Mouse (Mus musculus) layer of hippocampus, adult 18-20 months (tissue): ENCODE measurements around the gene Afmid. TPM values are rescaled to one million over a fixed set of nuclear protein-coding genes. Genes with fewer than 3 reads are reported as not detected.
"Not testable (repeated sequence)": the region's sequence is repeated elsewhere in the genome, so short reads cannot be mapped to it uniquely, and the experiment has no call there.

Source experiments
- DNase-seq, 2 experiments: peaks; one replicate each; pipeline ENCODE4 v3.0.0; 2022; ENCODE audit warnings: low spot score in 2 of 2
- total RNA-seq, 2 experiments: library from RNA; stranded (reverse); gene quantifications; 2 replicates each; pipeline ENCODE4 v1.2.3; 2021

Gene Afmid
- total RNA-seq, 2 experiments from 2014 or later: 3.3 to 7.3 TPM

DNA sequence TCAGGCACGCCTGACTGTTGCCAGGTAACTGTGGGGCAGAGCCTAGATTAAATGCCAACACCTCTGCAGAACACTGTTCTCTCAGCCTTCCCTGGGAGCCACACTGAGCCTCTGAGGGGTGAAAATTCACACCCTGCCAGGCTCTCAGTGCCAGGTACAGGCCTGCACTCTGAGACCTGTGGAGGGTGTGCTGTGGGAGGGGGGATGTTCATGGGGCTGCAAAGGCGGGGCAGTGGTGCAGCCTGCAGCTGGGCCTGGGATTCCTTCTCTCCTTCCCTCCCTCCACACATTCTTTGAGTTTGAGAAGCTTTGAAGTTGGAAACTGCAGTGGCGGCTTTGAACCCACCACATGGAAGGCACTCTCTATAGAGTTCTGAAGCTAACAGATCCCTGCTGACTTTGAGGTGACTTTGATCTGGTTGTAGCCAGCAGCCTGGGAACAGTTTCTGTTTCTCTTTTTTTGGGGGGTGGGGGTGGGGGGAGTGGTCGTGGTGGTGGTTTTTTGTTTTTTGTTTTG, 31.6 kb upstream of the Afmid start:
- no peak for DNase-seq

DNA sequence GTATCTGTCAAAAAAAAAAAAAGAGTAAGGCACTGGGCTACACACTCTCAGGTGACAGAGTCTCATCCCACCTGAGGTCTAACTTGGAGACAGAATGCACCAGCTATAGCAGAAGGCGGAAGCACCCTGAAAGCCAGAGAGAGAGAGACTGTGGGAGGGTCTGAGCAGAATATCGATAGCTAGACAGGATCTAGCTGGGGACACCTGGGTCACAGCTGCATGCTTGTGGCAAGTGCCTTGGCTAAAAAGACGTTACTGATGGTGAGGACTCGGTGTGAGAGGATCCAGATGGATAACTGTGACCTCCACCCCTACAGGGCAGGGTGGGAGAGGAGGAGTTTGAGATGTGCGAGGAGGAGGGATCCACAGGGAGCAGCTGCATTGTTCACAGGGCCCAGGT, 28.8 kb upstream of the Afmid start:
- DNase-seq: no peak

DNA sequence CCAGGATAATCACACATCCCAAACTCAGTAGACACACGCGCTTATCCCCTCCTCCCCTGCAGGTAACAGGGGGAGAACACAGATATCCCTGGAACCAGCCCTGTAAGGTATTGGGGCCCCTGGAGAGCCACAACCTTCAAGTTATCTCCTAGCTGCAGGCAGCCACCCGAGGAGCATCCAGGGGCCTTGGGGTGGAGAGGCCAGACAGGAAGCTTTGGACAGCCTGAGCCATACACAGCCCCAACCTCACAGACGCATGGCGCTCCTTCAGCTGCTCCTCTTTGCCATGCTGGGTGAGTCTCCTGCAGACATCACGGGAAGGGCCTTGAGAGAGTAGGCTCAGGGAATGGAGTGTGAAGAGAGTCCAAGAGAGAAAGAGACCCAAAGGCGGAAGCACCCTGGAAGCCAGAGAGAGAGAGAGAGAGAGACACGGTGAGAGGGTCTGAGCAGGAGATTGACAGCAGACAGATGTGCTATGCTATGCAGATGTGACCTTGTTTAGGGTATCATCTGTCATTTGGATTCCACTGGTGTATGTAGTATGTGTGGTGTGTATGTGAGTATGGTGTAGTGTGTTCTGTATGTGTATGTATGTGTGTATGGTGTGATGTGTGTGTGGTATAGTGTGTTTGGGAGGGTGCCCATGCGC, 28.1 kb upstream of the Afmid start, which contains the start of gene 6030468B19Rik:
Gene 6030468B19Rik (plus strand): TSS at position 150 of the 649 bp plus-strand sequence.
- DNase-seq: no peak

GRCm38 (mm10) chr11:117798160-117798541, 27.6 kb upstream of the Afmid start:
- DNase-seq: no peak

DNA sequence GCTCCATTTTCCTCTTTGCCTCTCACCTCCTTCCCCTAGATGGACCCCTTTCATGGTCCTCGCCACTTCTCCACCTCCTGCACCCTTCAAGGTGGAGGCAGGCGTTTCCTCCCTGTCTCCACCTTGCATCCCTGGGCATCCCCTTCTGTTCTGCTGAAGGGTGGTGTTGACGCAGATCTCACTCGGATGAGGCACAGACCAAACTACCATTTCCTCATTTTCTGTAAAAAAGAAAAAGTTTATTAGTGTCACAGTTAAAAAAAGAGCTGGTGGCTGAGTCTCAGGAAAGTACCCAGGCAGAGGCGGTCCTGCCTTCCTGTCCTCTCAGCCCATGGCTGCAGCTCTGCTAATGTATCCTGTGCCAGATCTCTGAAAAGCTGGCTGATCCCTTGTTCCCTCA, 26.6 kb upstream of the Afmid start:
- DNase-seq: no peak

DNA sequence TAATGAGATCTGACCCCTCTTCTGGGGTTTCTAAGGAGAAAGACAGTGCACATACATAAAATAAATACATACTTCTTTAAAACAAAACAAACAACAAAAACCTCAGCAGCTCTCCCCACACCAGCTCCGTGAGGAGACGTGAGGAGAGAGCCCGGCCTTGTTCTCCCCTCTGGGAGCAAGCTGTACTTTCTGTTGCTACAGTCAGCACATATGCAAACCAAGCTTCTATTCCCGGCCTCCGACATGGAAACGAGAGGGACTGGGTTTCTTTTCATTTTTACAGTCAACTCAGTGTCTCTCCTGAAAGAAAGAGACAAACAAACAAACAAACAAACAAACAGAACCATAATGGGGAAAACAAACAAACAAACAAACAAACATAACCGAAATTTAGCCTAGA, 25.7 kb upstream of the Afmid start:
- no peak for DNase-seq

GRCm38 (mm10) chr11:117801650-117802049, 24.1 kb upstream of the Afmid start:
- DNase-seq: no peak

GRCm38 (mm10) chr11:117803166-117803688, 22.5 kb upstream of the Afmid start:
- no peak for DNase-seq

DNA sequence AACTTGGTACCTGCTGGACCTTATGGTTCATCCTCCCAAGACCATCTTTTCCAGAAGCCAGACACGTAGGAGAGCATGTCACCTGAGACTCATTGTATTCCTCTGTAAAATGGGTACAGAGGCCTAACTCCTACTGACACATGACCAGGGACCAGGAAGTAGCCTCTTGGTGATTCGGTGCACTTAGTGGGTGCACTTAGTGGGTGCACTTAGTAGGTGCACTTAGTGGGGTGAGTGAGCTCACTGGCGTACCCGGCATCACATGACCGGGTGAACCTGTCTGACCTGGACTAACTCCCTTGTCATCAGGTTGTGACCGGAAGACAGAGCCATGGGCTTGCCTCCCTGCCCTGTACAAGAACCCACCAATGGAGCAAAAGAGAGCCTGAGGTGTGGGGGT, 18.9 kb upstream of the Afmid start:
- DNase-seq: no peak

- DNase-seq: peak in 1 of 2 experiments; percentile 30
Measured at GRCm38 (mm10) chr11:117809407-117810311, 16.1 kb upstream of the Afmid start, which contains the start of the genes Gm20708 and Syngr2. TSS of gene Gm20708 (plus strand) at chr11:117809668. TSS of gene Syngr2 (plus strand) at chr11:117809668.

- DNase-seq: peak; percentile 36 to 67
Measured at GRCm38 (mm10) chr11:117810401-117811046, 15.2 kb upstream of the Afmid start.

DNA sequence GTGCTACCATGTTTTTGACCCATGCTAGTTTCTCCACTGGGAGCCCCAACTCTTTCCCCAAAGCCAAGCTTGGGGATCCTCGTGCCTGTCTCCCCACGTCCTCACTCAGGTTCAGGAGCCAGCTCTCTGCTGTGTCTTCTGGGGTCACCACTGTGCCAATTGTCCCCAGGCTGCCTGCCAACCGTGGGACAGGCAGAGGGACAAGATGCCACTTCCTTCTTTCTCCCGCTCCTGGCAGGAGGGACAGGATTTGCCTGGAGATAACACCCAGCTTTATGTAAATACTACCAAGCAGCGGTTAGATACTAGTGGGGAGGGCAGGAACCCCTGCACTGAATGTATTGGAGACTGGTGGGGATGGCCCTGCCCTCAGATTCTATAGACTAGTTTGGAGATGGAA, 11.9 kb upstream of the Afmid start:
- DNase-seq: no peak

- DNase-seq: no peak
Measured at GRCm38 (mm10) chr11:117814704-117815366, 10.9 kb upstream of the Afmid start.

DNA sequence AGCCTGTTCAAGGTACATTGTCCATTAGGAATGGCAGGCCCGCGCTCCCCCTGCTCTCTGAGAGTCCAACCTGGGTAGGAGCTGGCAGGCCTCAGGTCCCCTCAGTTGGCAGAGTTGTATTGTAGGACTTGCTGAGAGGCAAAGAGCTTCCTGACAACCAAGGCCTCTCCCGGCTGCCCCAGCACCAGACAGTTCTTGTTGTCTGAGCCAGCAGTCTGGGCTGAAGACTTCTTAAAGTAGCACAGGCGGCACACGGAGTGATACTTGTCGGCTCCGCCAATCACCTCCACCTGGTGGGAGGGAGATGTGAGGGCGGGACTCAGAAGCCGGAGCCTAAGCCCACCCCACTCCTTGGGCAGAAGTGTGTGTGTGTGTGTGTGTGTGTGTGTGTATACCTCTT, 9.9 kb upstream of the Afmid start:
- DNase-seq: not testable (repeated sequence)

GRCm38 (mm10) chr11:117816389-117816996, 9.2 kb upstream of the Afmid start:
- no peak for DNase-seq

DNA sequence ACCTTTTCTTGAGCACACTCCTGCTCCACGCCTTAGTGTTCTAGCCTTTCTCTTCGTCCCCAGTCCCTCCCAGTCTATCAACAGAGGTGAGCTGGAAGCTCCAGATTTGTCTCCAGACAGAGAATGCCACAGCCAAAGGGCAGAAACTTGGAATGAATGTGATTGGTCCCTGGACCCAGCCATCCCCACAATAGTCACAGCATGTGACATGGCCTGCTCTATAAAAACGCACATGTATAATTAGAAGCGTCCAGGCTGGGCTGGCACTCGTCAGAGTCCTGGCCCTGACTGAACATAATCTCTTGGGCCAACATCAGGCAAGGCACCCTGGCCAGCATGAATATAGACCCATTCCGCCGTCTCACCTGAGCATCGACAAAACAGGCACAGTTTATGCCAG, 6.6 kb upstream of the Afmid start:
- no peak for DNase-seq

DNA sequence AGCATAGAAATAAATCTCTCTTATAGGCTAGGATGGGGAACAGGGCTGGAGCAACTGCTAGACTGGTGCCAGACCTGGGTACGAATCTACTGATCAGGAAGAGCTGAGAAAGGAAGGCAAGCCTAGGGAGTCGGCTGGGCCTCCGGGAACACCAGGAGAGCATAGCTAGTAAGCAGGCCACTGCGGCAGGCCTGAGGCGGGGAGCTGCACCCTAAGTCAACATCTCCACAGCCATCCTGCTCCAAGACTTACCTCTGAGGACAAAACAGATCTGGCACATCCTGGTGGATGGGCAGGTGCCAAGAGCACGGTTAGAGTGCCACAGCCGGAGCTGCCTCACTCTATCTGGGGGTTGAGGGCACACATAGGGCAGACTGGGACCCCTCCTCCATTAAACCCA, 5.6 kb upstream of the Afmid start:
- no peak for DNase-seq

GRCm38 (mm10) chr11:117821868-117822267, 3.9 kb upstream of the Afmid start:
- DNase-seq: no peak

GRCm38 (mm10) chr11:117822728-117823241, 2.9 kb upstream of the Afmid start:
- DNase-seq: no peak

DNA sequence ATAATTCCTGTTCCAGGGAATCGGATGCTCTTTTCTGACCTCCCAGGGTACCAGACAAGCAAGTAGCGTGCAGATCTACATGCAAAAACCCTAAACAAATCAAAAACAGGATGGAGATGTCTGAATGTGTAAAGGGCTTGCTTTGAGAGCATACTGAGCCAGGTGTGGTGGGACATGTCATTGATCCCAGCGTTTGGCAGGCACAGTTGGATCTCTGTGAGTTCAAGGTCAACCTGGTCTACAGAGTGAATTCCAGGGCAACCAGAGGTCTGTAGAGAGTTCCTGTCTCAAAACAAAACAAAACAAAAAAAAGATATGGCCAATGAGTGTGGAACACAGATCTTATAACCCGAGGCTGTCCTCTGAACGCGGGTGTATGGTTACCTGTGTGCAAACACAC, 2.3 kb upstream of the Afmid start:
- DNase-seq: no peak
